Mouse (Mus musculus): Measurements from ENCODE around the gene Plekhg6. TPM values are rescaled to one million over a fixed set of nuclear protein-coding genes. Genes with fewer than 3 reads are reported as not detected.
A peak's percentile ranks its signal among the peaks of the same experiment; 100 is the strongest.

Gene Plekhg6
- polyA plus RNA-seq, 1 experiment from 2014 or later = 0.49 TPM

DNA sequence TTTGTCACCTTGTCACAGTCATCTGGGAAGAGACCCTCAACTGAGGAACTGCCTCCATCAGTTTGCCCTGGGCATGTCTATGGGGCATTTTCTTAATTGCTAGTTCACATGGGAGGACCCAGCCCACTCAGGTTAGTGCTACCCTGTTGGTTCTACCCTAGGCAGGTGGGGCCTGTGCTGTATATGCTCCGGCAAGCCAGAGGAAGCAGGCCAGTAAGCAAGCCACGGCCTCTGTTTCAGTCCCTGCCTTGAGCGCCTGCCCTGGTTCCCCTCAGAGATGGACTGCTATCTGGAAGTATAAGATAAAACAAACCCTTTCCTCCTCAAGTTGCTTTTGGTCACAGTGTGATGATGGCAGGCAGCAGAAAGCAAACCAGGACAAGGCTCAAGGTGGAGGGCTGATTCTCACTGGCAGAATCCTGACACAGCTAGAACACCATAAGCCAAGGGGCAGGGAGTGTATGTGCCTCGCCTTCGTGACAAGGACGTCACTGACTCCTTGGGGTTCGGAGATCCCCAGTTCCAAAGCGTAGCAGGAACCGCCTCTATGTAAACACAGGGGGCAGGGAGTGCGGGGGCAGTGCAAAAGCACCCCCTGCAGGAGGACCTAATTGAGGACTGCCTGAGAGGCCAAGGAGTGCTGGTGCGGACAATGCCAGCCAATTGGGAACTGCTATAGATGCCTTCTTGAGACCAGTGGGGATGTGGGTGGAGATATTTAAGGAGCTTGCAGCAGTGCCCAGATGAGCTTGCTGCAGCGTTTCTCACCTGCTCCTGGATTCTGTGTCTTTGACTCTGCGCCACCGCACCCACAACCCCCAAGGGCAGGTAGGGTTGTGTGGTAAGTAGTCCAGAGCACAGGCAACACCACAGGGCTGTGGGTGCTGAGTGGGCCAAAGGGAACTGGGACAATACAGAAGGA is 25.1 kb upstream of the Plekhg6 start:
- WGBS = 46% methylated on average over 14 of the region's 14 CpGs
- 0 out of 2 replicates have a peak, but pooled peaks have one; percentile 2 for ATAC-seq (ENCODE audit: low read depth)

DNA sequence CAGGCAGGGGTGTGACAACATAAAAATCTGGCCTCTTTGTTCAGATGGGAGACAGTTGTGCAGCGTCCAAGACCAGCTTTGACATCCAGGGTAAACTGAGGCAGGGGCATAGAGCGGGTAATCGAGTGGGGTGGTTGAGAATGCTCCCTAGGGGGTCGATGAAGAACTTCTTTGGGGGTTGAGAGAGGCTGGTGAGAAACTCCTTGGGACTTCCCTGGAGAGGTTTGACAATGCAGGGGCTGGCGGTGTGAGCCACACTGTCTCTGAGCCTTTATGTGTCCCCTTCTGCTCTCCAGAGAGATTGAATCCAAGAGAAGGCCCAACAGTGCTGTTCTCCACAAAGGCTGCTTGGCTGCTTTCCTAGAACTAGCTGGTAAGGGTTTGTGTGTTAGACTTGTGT is 9.3 kb upstream of the Plekhg6 start:
- Histone ChIP-seq H3K36me3 (ENCODE audit: control insufficient read depth, insufficient read depth, low read length) (no peaks in the 10 kb centered on the region), H3K27ac (ENCODE audit: low read length) (no peak overlapping the region), H3K27me3 (ENCODE audit: control insufficient read depth, insufficient read depth, low read depth, low read length) (no peaks in the 10 kb centered on the region), H3K4me3 (ENCODE audit: low read length) (no peak overlapping the region), H3K4me1 (replicated peaks; ENCODE audit: control insufficient read depth, insufficient read depth, low read length) (no peaks in the 10 kb centered on the region), H3K9me3 (ENCODE audit: control insufficient read depth, low read length) (no peaks in the 10 kb centered on the region), H3K4me2 (ENCODE audit: low read depth, low read length) (no peak overlapping the region), H3K9ac (ENCODE audit: low read length) (no peak overlapping the region)
- 78% methylated on average over 5 of the region's 5 CpGs for WGBS
- ATAC-seq (ENCODE audit: low read depth) = no peak

More for the DNA sequence above, 25.1 kb upstream of the Plekhg6 start:
- Histone ChIP-seq H3K4me3 (ENCODE audit: low read length) (no peak overlapping the region), H3K9ac (ENCODE audit: low read length) (no peak overlapping the region), H3K27ac (ENCODE audit: low read length) (no peak overlapping the region), H3K4me2 (ENCODE audit: low read depth, low read length) (no peak overlapping the region), H3K27me3 (ENCODE audit: control insufficient read depth, insufficient read depth, low read depth, low read length) (no peaks in the 10 kb centered on the region; the same call in 1 of the 2 replicates), H3K9me3 (ENCODE audit: control insufficient read depth, low read length) (no peaks in the 10 kb centered on the region; the same call in 1 of the 2 replicates), H3K36me3 (ENCODE audit: control insufficient read depth, insufficient read depth, low read length) (no peaks in the 10 kb centered on the region), H3K4me1 (replicated peaks; ENCODE audit: control insufficient read depth, insufficient read depth, low read length) (no peaks in the 10 kb centered on the region)

GRCm38 (mm10) chr6:125386080-125386479 is 5.5 kb upstream of the Plekhg6 start:
- no peak for ATAC-seq (ENCODE audit: low read depth)
- Histone ChIP-seq H3K36me3 (ENCODE audit: control insufficient read depth, insufficient read depth, low read length) (no peaks in the 10 kb centered on the region), H3K4me2 (ENCODE audit: low read depth, low read length) (no peak overlapping the region), H3K27ac (ENCODE audit: low read length) (no peak overlapping the region), H3K9me3 (ENCODE audit: control insufficient read depth, low read length) (no peaks in the 10 kb centered on the region), H3K27me3 (ENCODE audit: control insufficient read depth, insufficient read depth, low read depth, low read length) (peaks cover 6% of the 10 kb centered on the region; the same call in 1 of the 2 replicates), H3K9ac (ENCODE audit: low read length) (no peak overlapping the region), H3K4me3 (ENCODE audit: low read length) (no peak overlapping the region), H3K4me1 (replicated peaks; ENCODE audit: control insufficient read depth, insufficient read depth, low read length) (no peaks in the 10 kb centered on the region)
- 40% methylated on average over 6 of the region's 6 CpGs for WGBS

DNA sequence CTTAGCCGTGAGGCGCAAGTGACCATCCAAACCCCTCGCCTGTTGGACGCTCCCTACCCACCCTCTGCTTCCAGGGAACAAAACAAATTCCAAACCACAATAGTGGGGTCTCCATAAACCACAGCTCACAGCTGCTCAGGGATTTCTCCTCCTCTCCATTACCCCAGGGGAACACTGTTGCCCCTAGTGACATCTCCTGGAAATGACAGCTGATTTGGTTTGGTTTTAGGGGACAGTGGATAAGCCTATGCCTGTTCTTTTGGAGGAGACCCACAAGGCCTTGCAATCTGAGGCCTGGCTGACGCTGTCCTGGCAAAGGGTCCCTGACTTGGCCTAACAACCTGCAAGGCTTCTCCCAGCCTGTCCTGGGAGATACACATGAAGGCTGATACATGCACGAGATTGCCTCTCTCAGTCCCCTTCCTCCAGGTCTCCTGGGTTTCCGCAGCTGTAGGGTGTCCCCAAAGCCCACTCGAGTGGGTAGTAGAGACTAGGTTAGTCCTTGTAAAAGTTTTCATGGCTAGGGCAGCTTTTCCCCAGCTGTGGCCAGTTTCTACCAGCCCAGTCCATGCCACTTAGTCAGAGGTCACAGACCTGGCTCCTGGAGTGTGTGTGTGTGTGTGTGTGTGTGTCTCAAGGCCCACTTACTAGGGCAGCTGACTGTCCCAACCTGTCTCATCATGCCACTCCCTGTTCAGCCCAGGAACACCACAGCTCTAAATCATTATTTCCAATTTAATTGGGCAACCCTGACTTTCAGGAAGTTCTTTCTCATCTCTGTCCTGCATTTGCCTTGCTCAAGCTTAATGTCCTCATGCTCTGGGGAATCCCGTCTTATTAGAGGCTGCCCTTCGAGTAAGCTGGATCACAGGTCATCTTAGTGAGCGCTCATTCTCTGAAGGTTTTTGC is 4.7 kb upstream of the Plekhg6 start:
- H3K4me1 ChIP-seq (replicated peaks; ENCODE audit: control insufficient read depth, insufficient read depth, low read length) = peaks cover under 1% of the 10 kb centered on the region; the same call in 1 of the 2 replicates
- H3K27me3 ChIP-seq (ENCODE audit: control insufficient read depth, insufficient read depth, low read depth, low read length) = peaks cover 12% of the 10 kb centered on the region
- no peak overlapping the region for H3K4me2 ChIP-seq (ENCODE audit: low read depth, low read length)
- ATAC-seq (ENCODE audit: low read depth) = no peak
- H3K4me3 ChIP-seq (ENCODE audit: low read length) = no peak overlapping the region
- no peak overlapping the region for H3K27ac ChIP-seq (ENCODE audit: low read length)
- WGBS = 61% methylated on average over 11 of the region's 11 CpGs
- H3K36me3 ChIP-seq (ENCODE audit: control insufficient read depth, insufficient read depth, low read length) = no peaks in the 10 kb centered on the region
- no peaks in the 10 kb centered on the region for H3K9me3 ChIP-seq (ENCODE audit: control insufficient read depth, low read length)
- H3K9ac ChIP-seq (ENCODE audit: low read length) = no peak overlapping the region

- H3K4me2 ChIP-seq (ENCODE audit: low read depth, low read length) = no peak overlapping the region
- H3K9me3 ChIP-seq (ENCODE audit: control insufficient read depth, low read length) = no peaks in the 10 kb centered on the region
- no peak overlapping the region for H3K27ac ChIP-seq (ENCODE audit: low read length)
- H3K4me3 ChIP-seq (ENCODE audit: low read length) = no peak overlapping the region
- H3K36me3 ChIP-seq (ENCODE audit: control insufficient read depth, insufficient read depth, low read length) = no peaks in the 10 kb centered on the region
- H3K4me1 ChIP-seq (replicated peaks; ENCODE audit: control insufficient read depth, insufficient read depth, low read length) = peaks cover 18% of the 10 kb centered on the region
- no peak for ATAC-seq (ENCODE audit: low read depth)
- WGBS = 50% methylated on average over 2 of the region's 2 CpGs
- no peak overlapping the region for H3K9ac ChIP-seq (ENCODE audit: low read length)
- peaks cover 30% of the 10 kb centered on the region for H3K27me3 ChIP-seq (ENCODE audit: control insufficient read depth, insufficient read depth, low read depth, low read length)
These were observed 1.4 kb upstream of the Plekhg6 start for GRCm38 (mm10) chr6:125382024-125382423.

GRCm38 (mm10) chr6:125379781-125380180 is 812 bp downstream of the Plekhg6 start:
- Histone ChIP-seq H3K4me2 (ENCODE audit: low read depth, low read length) (peak overlapping the region; percentile 69), H3K4me1 (replicated peaks; ENCODE audit: control insufficient read depth, insufficient read depth, low read length) (peaks cover 18% of the 10 kb centered on the region), H3K27ac (ENCODE audit: low read length) (no peak overlapping the region), H3K9ac (ENCODE audit: low read length) (peak overlapping the region; percentile 51; the same call in 1 of the 2 replicates), H3K36me3 (ENCODE audit: control insufficient read depth, insufficient read depth, low read length) (no peaks in the 10 kb centered on the region), H3K4me3 (ENCODE audit: low read length) (peak overlapping the region; percentile 47), H3K27me3 (ENCODE audit: control insufficient read depth, insufficient read depth, low read depth, low read length) (peaks cover 30% of the 10 kb centered on the region), H3K9me3 (ENCODE audit: control insufficient read depth, low read length) (no peaks in the 10 kb centered on the region)
- 7% methylated on average over 9 of the region's 9 CpGs for WGBS
- ATAC-seq (ENCODE audit: low read depth) = no peak

GRCm38 (mm10) chr6:125378621-125379020 is 2.0 kb downstream of the Plekhg6 start:
- H3K4me1 ChIP-seq (replicated peaks; ENCODE audit: control insufficient read depth, insufficient read depth, low read length) = peaks cover 18% of the 10 kb centered on the region
- H3K4me3 ChIP-seq (ENCODE audit: low read length) = no peak overlapping the region
- no peak overlapping the region for H3K4me2 ChIP-seq (ENCODE audit: low read depth, low read length)
- no peaks in the 10 kb centered on the region for H3K9me3 ChIP-seq (ENCODE audit: control insufficient read depth, low read length)
- no peaks in the 10 kb centered on the region for H3K36me3 ChIP-seq (ENCODE audit: control insufficient read depth, insufficient read depth, low read length)
- 21% methylated on average over 6 of the region's 6 CpGs for WGBS
- peaks cover 30% of the 10 kb centered on the region for H3K27me3 ChIP-seq (ENCODE audit: control insufficient read depth, insufficient read depth, low read depth, low read length)
- no peak overlapping the region for H3K9ac ChIP-seq (ENCODE audit: low read length)
- ATAC-seq (ENCODE audit: low read depth) = peak; percentile 6; the same call in 1 of the 2 replicates
- H3K27ac ChIP-seq (ENCODE audit: low read length) = no peak overlapping the region

DNA sequence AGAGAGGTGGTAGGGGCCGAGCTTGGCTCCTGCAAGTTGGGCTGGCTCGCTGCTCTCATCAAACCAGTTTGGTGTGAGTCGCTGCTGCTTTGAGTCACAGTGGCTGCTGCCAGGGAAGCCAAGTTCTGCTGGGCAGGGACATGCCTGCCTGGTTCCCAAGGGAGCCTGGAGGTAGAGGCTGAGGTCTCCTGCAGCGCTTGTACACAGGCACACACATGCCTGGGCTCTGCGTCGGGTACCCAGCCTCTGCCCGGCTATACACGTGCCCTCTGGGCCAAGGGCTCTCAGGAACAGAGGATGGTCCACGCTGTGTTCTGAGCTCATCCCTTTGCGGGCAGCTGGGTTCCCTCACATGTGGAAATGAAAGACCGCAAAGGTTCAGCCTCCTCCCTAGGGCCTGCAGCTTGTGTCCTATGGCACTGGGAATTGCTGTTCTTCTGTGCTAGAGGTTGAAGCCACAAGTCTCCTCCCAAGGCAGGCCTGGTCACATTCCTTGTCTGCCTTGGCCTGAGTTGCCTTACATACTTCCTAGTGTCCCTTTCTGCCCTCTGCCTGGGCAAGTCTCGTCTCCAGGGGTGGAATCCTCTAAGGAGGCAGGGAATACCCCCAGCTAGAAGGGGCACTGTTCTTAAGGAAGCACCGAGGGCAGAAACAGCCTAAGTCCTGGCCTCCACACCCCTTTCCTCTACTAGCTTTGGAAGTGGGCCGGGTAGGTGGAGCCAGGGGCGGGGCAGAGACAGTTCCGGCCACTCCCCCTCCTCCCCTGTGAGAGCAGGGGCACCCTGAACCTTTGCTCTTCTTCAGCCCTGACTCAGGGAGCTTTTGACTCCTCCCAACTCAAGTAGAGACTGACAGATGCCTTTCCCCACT is 2.8 kb downstream of the Plekhg6 start:
- 0 out of 2 replicates have a peak overlapping the region, but pooled peaks have one; percentile 12 for H3K27ac ChIP-seq (ENCODE audit: low read length)

More for the DNA sequence above, 2.8 kb downstream of the Plekhg6 start:
- peak; percentile 82 for ATAC-seq (ENCODE audit: low read depth)
- no peaks in the 10 kb centered on the region for H3K36me3 ChIP-seq (ENCODE audit: control insufficient read depth, insufficient read depth, low read length)
- peaks cover 18% of the 10 kb centered on the region for H3K4me1 ChIP-seq (replicated peaks; ENCODE audit: control insufficient read depth, insufficient read depth, low read length)
- no peaks in the 10 kb centered on the region for H3K9me3 ChIP-seq (ENCODE audit: control insufficient read depth, low read length)
- peak overlapping the region; percentile 34; the same call in 1 of the 2 replicates for H3K9ac ChIP-seq (ENCODE audit: low read length)
- H3K4me3 ChIP-seq (ENCODE audit: low read length) = no peak overlapping the region
- 35% methylated on average over 16 of the region's 16 CpGs for WGBS
- no peak overlapping the region for H3K4me2 ChIP-seq (ENCODE audit: low read depth, low read length)
- peaks cover 30% of the 10 kb centered on the region for H3K27me3 ChIP-seq (ENCODE audit: control insufficient read depth, insufficient read depth, low read depth, low read length)

Measured in lung, embryonic 16.5 days (tissue).